Mouse (Mus musculus): ENCODE results near the gene Snrpa1. TPM values are rescaled to one million over a fixed set of nuclear protein-coding genes. Genes with fewer than 3 reads are reported as not detected.

The Snrpa1 gene
- polyA plus RNA-seq (2012; rRNA removed) = 77.7 and 80.4 TPM in 2 replicates

GRCm38 (mm10) chr7:66058703-66059102 lies at the start of gene Snrpa1:
Gene Snrpa1, plus strand, starts transcription at chr7:66059003.

GRCm38 (mm10) chr7:66043552-66044459 lies 15.0 kb upstream of the Snrpa1 start, which contains the start of gene Gm45213:
Gene Gm45213, plus strand, starts transcription at chr7:66043602.

GRCm38 (mm10) chr7:66079364-66080230 lies 20.8 kb downstream of the Snrpa1 start, which contains the start of gene Selenos:
Gene Selenos, plus strand, starts transcription at chr7:66079649.

GRCm38 (mm10) chr7:66108961-66109854 lies 50.4 kb downstream of the Snrpa1 start, which contains the start of gene Chsy1:
Gene Chsy1, plus strand, starts transcription at chr7:66109515.

Other genes starting within 250 kb of the Snrpa1 start
- gene Pcsk6, start 197.3 kb upstream of the Snrpa1 start, polyA plus RNA-seq (2012; rRNA removed) = 4.7 and 8.0 TPM in 2 replicates
- not detected in 2 replicates for gene Gm45213, start 15.4 kb upstream of the Snrpa1 start, polyA plus RNA-seq (2012; rRNA removed)
- gene Selenos, start 20.6 kb downstream of the Snrpa1 start, polyA plus RNA-seq (2012; rRNA removed) = 55.9 and 74.2 TPM in 2 replicates
- 18.4 and 21.8 TPM in 2 replicates for gene Chsy1, start 50.5 kb downstream of the Snrpa1 start, polyA plus RNA-seq (2012; rRNA removed)